Mouse (Mus musculus) heart, embryonic 11.5 days (tissue): Measurements from ENCODE around the gene Fam196b. TPM values are rescaled to one million over a fixed set of nuclear protein-coding genes. Genes with fewer than 3 reads are reported as not detected.

Experiments
- ATAC-seq: fragments of 200-750 bp; cut with Nextera tagmentation; replicated peaks from 2 replicates; pipeline ENCODE4 v1.8.0; 2017; ENCODE audit warnings: moderate library complexity; ENCODE audit not compliant: insufficient number of reproducible peaks, low FRiP score, low TSS enrichment
- H3K27ac ChIP-seq: fragments of 300-500 bp; sonication (generic); 2 replicates; pipeline ENCODE4 v1.5.1; 2014; ENCODE audit warnings: mild to moderate bottlenecking, low read depth, low read length
- H3K27me3 ChIP-seq: fragments of 300-500 bp; sonication (generic); 2 replicates; pipeline ENCODE4 v1.6.1; 2014; ENCODE audit warnings: mild to moderate bottlenecking, low read length, mixed read lengths; ENCODE audit not compliant: control insufficient read depth, insufficient read depth
- H3K36me3 ChIP-seq: fragments of 300-500 bp; sonication (generic); 2 replicates; pipeline ENCODE4 v1.6.1; 2014; ENCODE audit warnings: mild to moderate bottlenecking, low read length, moderate library complexity, mixed read lengths; ENCODE audit not compliant: control insufficient read depth, insufficient read depth
- H3K4me1 ChIP-seq: fragments of 300-500 bp; sonication (generic); 2 replicates; pipeline ENCODE4 v1.6.1; 2014; ENCODE audit warnings: low read length; ENCODE audit not compliant: control insufficient read depth, insufficient read depth
- H3K4me2 ChIP-seq: fragments of 300-500 bp; sonication (generic); 2 replicates; pipeline ENCODE4 v1.6.1; 2014; ENCODE audit warnings: mild to moderate bottlenecking, moderate library complexity
- H3K4me3 ChIP-seq: fragments of 300-500 bp; sonication (generic); 2 replicates; pipeline ENCODE4 v1.5.1; 2014; ENCODE audit warnings: low read depth, low read length
- H3K9ac ChIP-seq: fragments of 300-500 bp; sonication (generic); 2 replicates; pipeline ENCODE4 v1.6.1; 2014; ENCODE audit warnings: mild to moderate bottlenecking, low read depth, low read length, moderate library complexity
- H3K9me3 ChIP-seq: fragments of 300-500 bp; sonication (generic); replicated peaks from 2 replicates; pipeline ENCODE4 v1.6.1; 2016; ENCODE audit warnings: low read length; ENCODE audit not compliant: control insufficient read depth
- WGBS: fragments of 180-500 bp; shearing (Covaris S2); extraction: QIAGEN DNeasy Blood & Tissue Kit; methylation state at CpG from one replicate; pipeline ENCODE4 v1.1.7; 2014; ENCODE audit not compliant: insufficient replicate concordance; 5-methylcytosine and 5-hydroxymethylcytosine counted together
- polyA plus RNA-seq: library from polyadenylated mRNA; unstranded; fragments of >200 nt; fragmentation: Nextera tagmentation; extraction: Ambion mirVana; gene quantifications from 2 replicates; pipeline ENCODE4 v1.2.1, GENCODE M21; 2014

Gene Fam196b
- polyA plus RNA-seq, 1 experiment from 2014 or later, result 0.43 TPM

DNA sequence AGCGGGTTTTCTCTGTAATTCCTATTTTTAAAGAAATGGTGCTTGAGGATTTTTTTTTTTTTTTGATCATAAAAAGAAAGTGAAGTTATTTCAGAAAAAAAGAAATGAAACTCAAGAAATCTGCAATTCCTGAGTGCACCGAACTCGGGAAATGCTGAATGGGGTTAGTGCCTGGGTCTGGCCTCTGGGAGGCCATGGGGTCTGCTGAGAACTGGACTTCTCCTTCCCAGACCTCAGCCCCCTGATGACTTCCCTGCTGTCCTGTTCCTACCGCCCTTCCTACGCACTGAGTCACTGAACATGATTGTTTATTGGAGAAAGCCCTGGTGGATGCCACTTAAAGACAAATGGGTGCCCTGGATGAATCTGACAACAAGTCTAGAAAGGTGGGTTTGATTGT lies 112.6 kb downstream of the Fam196b start:
- no peaks in the 10 kb centered on the region for H3K27me3 ChIP-seq
- H3K9ac ChIP-seq, result no peak overlapping the region
- H3K9me3 ChIP-seq, result no peaks in the 10 kb centered on the region
- 79% methylated on average over 5 of the region's 5 CpGs for WGBS
- H3K36me3 ChIP-seq, result no peaks in the 10 kb centered on the region
- no peak overlapping the region for H3K4me2 ChIP-seq
- no peak overlapping the region for H3K27ac ChIP-seq
- no peak overlapping the region for H3K4me3 ChIP-seq
- no peak for ATAC-seq
- no peaks in the 10 kb centered on the region for H3K4me1 ChIP-seq

DNA sequence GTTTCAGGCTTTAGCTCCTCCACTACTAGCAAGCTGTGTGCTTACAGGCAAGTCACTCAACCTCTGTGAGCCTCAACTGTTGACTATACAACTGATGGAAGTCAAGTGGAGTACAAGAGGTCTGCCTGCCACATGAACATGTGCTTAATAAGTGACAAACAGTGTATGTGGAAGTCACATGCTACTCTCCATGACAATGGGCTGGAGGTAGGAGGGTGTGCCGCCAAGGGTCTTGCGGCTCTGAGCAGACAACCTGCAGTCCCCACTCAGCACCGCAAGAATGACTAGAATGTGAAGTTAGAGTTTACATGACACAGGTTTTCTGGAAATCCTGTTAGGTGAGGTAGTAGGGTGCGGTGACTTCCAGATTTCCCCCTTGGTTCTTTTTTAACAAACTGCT lies 116.3 kb downstream of the Fam196b start:
- H3K4me2 ChIP-seq, result no peak overlapping the region
- no peaks in the 10 kb centered on the region for H3K9me3 ChIP-seq
- H3K27ac ChIP-seq, result no peak overlapping the region
- no peak overlapping the region for H3K9ac ChIP-seq
- no peaks in the 10 kb centered on the region for H3K27me3 ChIP-seq
- H3K36me3 ChIP-seq, result no peaks in the 10 kb centered on the region
- no peaks in the 10 kb centered on the region for H3K4me1 ChIP-seq
- WGBS, result 55% methylated on average over 4 of the region's 4 CpGs
- no peak overlapping the region for H3K4me3 ChIP-seq
- ATAC-seq, result no peak

DNA sequence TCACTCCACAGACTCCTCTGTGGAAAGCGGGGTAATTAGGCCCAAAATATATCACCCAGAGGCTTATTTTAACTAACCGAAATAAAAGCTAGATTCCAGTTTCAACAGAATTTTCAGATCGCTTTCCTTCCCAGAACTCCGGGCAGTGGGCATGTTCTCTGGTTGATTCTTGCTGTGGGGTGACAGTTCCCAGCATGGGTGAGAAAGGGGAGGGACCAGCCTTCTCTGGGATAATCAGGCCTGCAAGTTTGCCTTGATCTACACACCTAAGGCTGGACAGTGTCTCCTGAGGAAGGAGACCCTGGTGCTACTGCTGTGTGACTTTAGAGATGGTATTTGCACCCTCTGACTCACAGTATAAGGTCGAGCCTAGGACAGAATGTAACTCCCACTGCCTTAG lies 116.7 kb downstream of the Fam196b start:
- Histone ChIP-seq H3K36me3 (no peaks in the 10 kb centered on the region), H3K9me3 (no peaks in the 10 kb centered on the region), H3K4me1 (no peaks in the 10 kb centered on the region), H3K27ac (no peak overlapping the region), H3K4me2 (no peak overlapping the region), H3K27me3 (no peaks in the 10 kb centered on the region), H3K4me3 (no peak overlapping the region), H3K9ac (no peak overlapping the region)
- 38% methylated on average over 5 of the region's 5 CpGs for WGBS
- no peak for ATAC-seq

DNA sequence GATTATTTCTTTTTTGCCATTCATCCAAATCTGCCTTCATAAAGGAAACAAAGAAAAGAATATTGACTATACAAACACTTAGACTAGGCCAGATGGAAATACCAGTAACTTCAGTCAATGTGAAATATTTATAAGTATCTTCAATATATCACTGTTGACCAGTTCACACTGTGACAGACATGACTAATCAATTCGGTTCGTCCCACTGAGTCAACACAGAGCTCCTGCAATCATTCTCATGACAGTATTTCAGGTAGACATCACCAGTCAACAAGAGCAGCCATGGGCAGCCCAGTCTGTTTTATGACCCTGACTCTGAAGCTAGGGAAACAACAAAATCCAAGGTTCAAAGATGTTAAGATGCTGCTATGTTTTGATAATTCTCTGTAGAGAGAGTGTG lies 117.4 kb downstream of the Fam196b start:
- Histone ChIP-seq H3K9me3 (no peaks in the 10 kb centered on the region), H3K27me3 (no peaks in the 10 kb centered on the region), H3K4me1 (no peaks in the 10 kb centered on the region), H3K4me3 (no peak overlapping the region), H3K4me2 (no peak overlapping the region), H3K9ac (no peak overlapping the region), H3K36me3 (no peaks in the 10 kb centered on the region), H3K27ac (no peak overlapping the region)
- no peak for ATAC-seq
- WGBS, result 74% methylated on average over 2 of the region's 2 CpGs

DNA sequence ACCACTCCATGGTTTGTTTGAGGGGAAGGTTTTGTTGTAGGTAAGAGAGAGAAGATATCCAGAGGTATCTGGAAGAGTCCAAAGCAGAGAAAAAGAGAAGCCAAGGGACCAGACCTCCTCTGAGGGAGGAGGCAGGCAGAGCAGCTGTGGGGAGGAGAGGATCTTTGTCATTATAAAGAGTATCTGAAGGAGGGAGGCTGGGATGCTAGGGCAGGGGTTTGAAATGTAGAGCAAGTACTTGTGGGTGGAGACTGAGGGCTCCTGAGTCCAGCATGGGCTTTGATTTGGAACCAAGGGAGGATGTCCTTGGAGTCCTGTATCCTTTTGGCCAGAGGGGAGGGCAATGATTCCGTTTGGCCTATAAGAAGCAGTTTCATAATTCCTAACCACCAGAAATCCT lies 122.8 kb downstream of the Fam196b start:
- Histone ChIP-seq H3K9me3 (no peaks in the 10 kb centered on the region), H3K4me2 (no peak overlapping the region), H3K4me1 (no peaks in the 10 kb centered on the region), H3K27ac (no peak overlapping the region), H3K9ac (no peak overlapping the region), H3K4me3 (no peak overlapping the region), H3K36me3 (no peaks in the 10 kb centered on the region), H3K27me3 (no peaks in the 10 kb centered on the region)
- ATAC-seq, result no peak
- 70% methylated on average over 1 of the region's 1 CpGs for WGBS

DNA sequence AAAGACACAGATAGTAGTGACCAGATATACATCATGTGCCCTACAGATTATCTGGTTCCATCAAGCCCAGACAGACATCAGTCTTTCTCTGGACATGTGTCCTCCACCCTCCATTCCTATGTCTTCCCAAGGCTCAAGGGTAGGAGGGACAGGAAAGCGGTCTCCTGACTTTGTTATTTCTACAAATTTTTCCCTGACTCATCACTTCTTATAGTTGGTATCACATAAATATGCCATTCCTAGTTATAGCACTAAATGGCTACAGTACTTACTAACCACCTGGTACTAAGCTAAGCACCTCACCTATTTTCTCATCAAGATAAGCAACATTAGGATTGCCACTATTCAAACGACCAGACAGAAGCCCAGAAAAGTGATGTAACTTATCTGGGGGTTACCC lies 123.8 kb downstream of the Fam196b start:
- no peak for ATAC-seq
- 59% methylated on average over 2 of the region's 2 CpGs for WGBS
- Histone ChIP-seq H3K4me3 (no peak overlapping the region), H3K27me3 (no peaks in the 10 kb centered on the region), H3K9me3 (no peaks in the 10 kb centered on the region), H3K4me2 (no peak overlapping the region), H3K36me3 (no peaks in the 10 kb centered on the region), H3K27ac (no peak overlapping the region), H3K4me1 (no peaks in the 10 kb centered on the region), H3K9ac (no peak overlapping the region)

DNA sequence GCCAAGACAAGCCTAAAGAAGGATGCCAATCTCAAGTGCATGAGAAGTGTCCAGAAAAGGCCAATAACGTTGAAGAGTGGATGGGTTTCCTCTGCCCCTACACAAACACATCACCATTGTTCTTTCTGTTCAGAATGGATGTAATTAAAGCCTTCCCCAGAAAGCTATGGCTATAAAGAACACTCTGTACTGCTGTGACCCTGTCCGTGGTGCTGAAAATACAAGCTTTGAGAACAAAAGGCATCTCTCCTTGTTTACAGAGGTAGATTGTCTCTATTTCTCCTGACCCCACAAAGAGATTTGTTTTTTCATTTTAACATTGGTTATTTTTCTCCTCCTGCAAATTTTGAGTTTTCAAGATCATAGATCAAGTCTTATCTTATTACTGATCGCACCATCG lies 133.3 kb downstream of the Fam196b start:
- H3K27me3 ChIP-seq, result no peaks in the 10 kb centered on the region
- WGBS, result 28% methylated on average over 4 of the region's 4 CpGs
- no peak overlapping the region for H3K4me3 ChIP-seq
- H3K4me2 ChIP-seq, result no peak overlapping the region
- H3K9ac ChIP-seq, result no peak overlapping the region
- no peaks in the 10 kb centered on the region for H3K36me3 ChIP-seq
- H3K27ac ChIP-seq, result no peak overlapping the region
- no peaks in the 10 kb centered on the region for H3K9me3 ChIP-seq
- no peaks in the 10 kb centered on the region for H3K4me1 ChIP-seq
- no peak for ATAC-seq

DNA sequence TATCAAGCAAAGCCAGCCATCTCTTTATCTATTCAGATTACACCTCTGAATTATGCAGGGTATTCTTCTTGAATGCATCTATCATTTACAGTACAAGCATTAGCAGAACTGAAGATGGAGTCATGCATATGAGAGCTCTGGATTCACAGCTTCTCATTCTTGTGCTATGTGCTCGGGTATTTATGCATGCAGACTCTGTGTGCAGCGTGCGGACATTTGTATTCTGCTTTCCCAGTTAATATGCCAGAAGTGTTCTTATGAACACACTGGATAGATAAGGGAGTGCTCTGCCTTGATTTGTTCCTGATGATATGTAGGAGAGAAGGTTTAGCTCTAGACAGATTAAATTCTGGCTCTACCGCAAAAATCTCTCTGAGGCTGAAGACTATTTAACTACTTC lies 135.3 kb downstream of the Fam196b start:
- Histone ChIP-seq H3K9ac (no peak overlapping the region), H3K36me3 (no peaks in the 10 kb centered on the region), H3K27ac (no peak overlapping the region), H3K4me1 (no peaks in the 10 kb centered on the region), H3K9me3 (no peaks in the 10 kb centered on the region), H3K27me3 (no peaks in the 10 kb centered on the region), H3K4me3 (no peak overlapping the region), H3K4me2 (no peak overlapping the region)
- ATAC-seq, result no peak
- 89% methylated on average over 4 of the region's 4 CpGs for WGBS

DNA sequence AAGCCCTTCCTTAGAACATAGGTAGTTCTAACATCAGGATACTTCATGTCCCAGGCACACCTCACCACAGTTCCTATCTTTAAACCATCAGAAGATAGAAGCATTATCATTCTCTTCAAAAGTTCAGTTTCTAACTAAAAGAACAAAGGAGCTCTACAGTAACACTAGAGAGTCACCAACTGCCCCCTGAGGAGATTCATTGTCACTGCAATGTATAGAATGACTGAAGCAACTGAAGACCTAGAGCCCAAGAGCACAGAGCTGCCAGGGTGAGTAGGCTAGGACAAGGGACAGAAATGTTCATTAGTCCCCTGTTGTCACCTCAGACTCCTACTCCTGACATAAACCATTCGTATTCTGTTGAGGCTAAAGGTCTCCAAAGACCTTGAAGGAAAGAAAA lies 152.4 kb downstream of the Fam196b start:
- 56% methylated on average over 1 of the region's 1 CpGs for WGBS
- no peak overlapping the region for H3K4me2 ChIP-seq
- no peaks in the 10 kb centered on the region for H3K27me3 ChIP-seq
- H3K27ac ChIP-seq, result no peak overlapping the region
- H3K36me3 ChIP-seq, result no peaks in the 10 kb centered on the region
- H3K4me1 ChIP-seq, result no peaks in the 10 kb centered on the region
- no peak overlapping the region for H3K4me3 ChIP-seq
- H3K9me3 ChIP-seq, result no peaks in the 10 kb centered on the region
- no peak for ATAC-seq
- H3K9ac ChIP-seq, result no peak overlapping the region
